10 mouse cellular contexts compared by ENCODE assay signal in genomic region chr19:42306202-42306601, GRCm38 (mm10).
DNase-seq lines count a peak whose midpoint lies in the region.
"Had no signal": no experiment of that assay in that cellular context is flagged by ENCODE, and none has a peak within 500 bp of the region (broad histone marks: within the 10 kb centered on the region; RNA-seq: fewer than 3 reads in every experiment).

No protein-coding gene starts in this region.

- DNase-seq in embryo, embryonic 11 days, result peak; percentile 41
- DNase-seq in embryo, embryonic 10 days (ENCODE audit: low spot score), result no peak
- DNase-seq in spleen, postnatal 36 days (ENCODE audit: low spot score in 2 of 2), result peak; percentile 29 to 43
- no peak for DNase-seq in spleen, adult 12 weeks (ENCODE audit: low spot score)
- peak; percentile 63 for DNase-seq in naive thymus-derived CD4-positive, alpha-beta T cell, adult 2 months (ENCODE audit: low read depth)
- peak; percentile 80 for DNase-seq in thymus, postnatal 4 days
- DNase-seq in urinary bladder, postnatal 10 days (ENCODE audit: low spot score), result no peak
- no peak for DNase-seq in cerebellum, adult 11-12 months
- DNase-seq: heart, postnatal 14 days; lung, adult 2 months had no signal

Comparison
In these comparisons a context has a peak if more than half of its experiments do, and no peak if none do; other contexts are left out.
1. DNase-seq: peak in embryo, embryonic 11 days (single experiment), spleen, postnatal 36 days (2 of 2), naive thymus-derived CD4-positive, alpha-beta T cell, adult 2 months (single experiment) and thymus, postnatal 4 days (single experiment); none in embryo, embryonic 10 days (single experiment), spleen, adult 12 weeks (single experiment), urinary bladder, postnatal 10 days (single experiment) and cerebellum, adult 11-12 months (single experiment).